Mouse (Mus musculus) layer of hippocampus, adult 11-12 months (tissue): ENCODE measurements at regions not wholly inside any gene's neighbourhood (a gene's known extent, or its start where the extent isn't known, plus 50 kb on each side); places are given as distances from the start of the nearest gene placed in this dataset.

ENCODE experiments used
- DNase-seq: peaks from one replicate; pipeline ENCODE4 v3.0.0; 2022; ENCODE audit warnings: low spot score

DNA sequence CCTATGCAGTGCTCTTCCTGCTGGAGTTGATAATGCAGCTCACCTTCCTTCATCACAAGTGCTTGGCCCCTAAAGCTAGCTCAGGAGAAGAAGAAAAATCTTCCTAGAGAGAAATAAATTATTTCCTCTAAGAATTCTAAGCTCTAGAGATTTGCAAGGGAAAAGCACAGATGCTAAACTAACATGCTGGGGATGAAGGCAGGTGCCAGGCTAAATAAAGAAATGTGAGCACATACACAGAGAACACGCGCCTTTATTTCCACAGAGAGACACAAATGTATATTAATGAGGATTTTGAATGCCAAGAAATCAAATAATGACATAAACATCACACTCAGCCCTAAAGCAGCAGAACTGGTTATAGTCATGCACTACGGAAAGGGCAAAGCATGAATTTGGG lies 229.5 kb upstream of the Mamld1 start:
- peak; percentile 5 for DNase-seq

DNA sequence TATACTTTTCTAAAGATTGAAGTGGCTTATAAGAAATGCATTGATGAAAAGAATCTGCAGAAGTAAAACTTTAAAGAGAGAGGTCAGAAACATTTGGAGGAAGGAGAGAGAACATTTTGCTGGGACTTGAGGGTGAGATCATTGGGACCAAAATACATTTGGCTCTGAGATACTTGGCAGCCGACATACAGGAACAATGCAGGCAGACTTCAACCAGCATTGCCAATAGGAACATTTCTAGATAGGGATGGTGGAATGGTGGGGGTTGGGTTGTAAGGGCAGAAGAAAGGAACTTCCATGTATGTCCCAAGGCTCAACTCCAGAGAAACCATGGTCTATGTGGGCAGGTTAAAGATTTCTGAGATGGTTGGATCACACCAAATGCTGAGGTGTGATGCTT lies 232.3 kb upstream of the Mamld1 start:
- peak; percentile 4 for DNase-seq

GRCm38 (mm10) chrX:70816662-70817061 lies 233.4 kb upstream of the Mamld1 start:
- DNase-seq: peak; percentile 2

GRCm38 (mm10) chrX:70791796-70792195 lies 258.3 kb upstream of the Mamld1 start:
- no peak for DNase-seq

DNA sequence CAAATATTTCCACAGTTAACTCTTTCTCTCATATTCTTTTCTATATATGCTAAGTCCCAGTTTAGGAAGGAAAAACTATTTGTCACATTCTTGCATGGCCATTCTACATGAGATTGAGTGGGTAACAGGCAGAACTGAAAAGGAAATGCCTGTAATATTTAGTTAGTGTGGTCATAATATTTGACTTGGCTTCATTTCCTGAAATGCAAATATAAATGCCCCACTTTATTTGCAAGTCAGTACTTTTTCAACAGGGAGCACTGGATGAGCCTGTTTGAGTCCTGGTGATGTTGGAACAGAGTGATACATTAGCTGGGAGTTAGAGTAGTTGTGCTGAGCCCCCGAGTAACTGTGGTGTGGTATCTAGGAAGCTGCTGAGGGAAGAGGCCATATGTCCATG lies 285.9 kb upstream of the Tmem185a start:
- no peak for DNase-seq

GRCm38 (mm10) chrX:70713004-70713604 lies 236.1 kb upstream of the Tmem185a start:
- DNase-seq: no peak

- DNase-seq: no peak
Measured at GRCm38 (mm10) chrX:70682194-70682593, 205.2 kb upstream of the Tmem185a start.

DNA sequence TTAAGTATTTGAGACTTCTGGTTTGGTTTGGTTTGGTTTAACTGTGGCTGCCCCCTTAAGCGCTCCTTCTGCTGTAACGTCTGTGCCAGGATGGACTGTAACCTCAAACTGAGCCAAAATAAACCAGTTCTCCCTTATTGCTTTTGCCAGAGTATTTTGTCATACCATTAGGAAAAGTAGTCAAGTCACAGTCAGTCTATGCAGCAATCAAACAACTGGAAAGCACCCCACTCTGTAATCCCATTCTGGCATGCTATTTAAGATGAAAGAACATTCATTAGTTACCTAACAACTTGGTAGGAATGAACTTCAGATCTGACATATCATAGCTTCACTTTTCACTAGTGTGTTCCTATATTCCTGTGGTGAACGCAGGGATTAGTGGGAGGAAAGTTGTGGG lies 190.1 kb upstream of the Tmem185a start:
- DNase-seq: no peak
